Comparison of ENCODE assay signal across 13 mouse cellular contexts in genomic region chr11:96348141-96348928, GRCm38 (mm10). TPM values are rescaled to one million over a fixed set of nuclear protein-coding genes. Genes with fewer than 3 reads are reported as not detected.
DNase-seq lines count a peak whose midpoint lies in the region; ATAC-seq and TF ChIP-seq lines count a peak whose summit lies in the region.
"Had no signal": no experiment of that assay in that cellular context is flagged by ENCODE, and none has a peak within 500 bp of the region (broad histone marks: within the 10 kb centered on the region; RNA-seq: fewer than 3 reads in every experiment).

No protein-coding gene starts in this region.

- H3K79me2 ChIP-seq in C2C12 (ENCODE audit: control insufficient read depth, insufficient read depth), result no peaks in the 10 kb centered on the region
- H3K79me2 ChIP-seq in CH12.LX (replicated peaks; ENCODE audit: control insufficient read depth, extremely low read depth, insufficient read depth, poor library complexity, severe bottlenecking), result no peaks in the 10 kb centered on the region

- H3K9ac ChIP-seq in CH12.LX (ENCODE audit: insufficient read depth, low read depth), result no peak overlapping the region
- peak overlapping the region; percentile 42 for H3K9ac ChIP-seq in intestine, embryonic 14.5 days (ENCODE audit: low read length)
- no peak overlapping the region for H3K9ac ChIP-seq in limb, embryonic 11.5 days (ENCODE audit: low read length)
- no peak overlapping the region for H3K9ac ChIP-seq in forebrain, embryonic 16.5 days (replicated peaks; ENCODE audit: low read depth, low read length)
- H3K9ac ChIP-seq: forebrain, embryonic 12.5 days had no signal

- 18% methylated on average over 21 of the region's 21 CpGs for WGBS in intestine, embryonic 14.5 days
- WGBS in limb, embryonic 11.5 days, result 6% methylated on average over 21 of the region's 21 CpGs
- WGBS in forebrain, embryonic 16.5 days, result under 1% methylated on average over 21 of the region's 21 CpGs

- no peak for DNase-seq in CH12.LX (ENCODE audit: extremely low read depth)
- peak; percentile 73 for DNase-seq in intestine, embryonic 14.5 days (ENCODE audit: low spot score)
- DNase-seq in limb, embryonic 11.5 days (ENCODE audit: low spot score), result peak; percentile 55
- no peak for DNase-seq in gastrocnemius, postnatal 25 days
- no peak for DNase-seq in cerebellum, postnatal 14 days
- DNase-seq: cerebellum, adult 11-12 months; thymus, postnatal 25 days had no signal

- in situ Hi-C loops in CH12.LX (cut with MboI; ENCODE audit: low pct_ligation_motif_present, low pct_unique_long_range_greater_than_20kb, low sequenced_read_pairs), result no loop called here

- no peaks in the 10 kb centered on the region for H3K36me3 ChIP-seq in C2C12 (ENCODE audit: control insufficient read depth, insufficient read depth)
- H3K36me3 ChIP-seq in CH12.LX (replicated peaks in 1 of 2; ENCODE audit: control insufficient read depth in 1 of 2, insufficient read depth in 1 of 2, low read length in 1 of 2), result peaks cover 0 to 10% of the 10 kb centered on the region in 2 experiments
- peaks cover 12% of the 10 kb centered on the region; the same call in 1 of the 2 replicates for H3K36me3 ChIP-seq in intestine, embryonic 14.5 days (ENCODE audit: control insufficient read depth, insufficient read depth, low read length)
- no peaks in the 10 kb centered on the region for H3K36me3 ChIP-seq in limb, embryonic 11.5 days (ENCODE audit: control insufficient read depth, insufficient read depth, low read length)
- no peaks in the 10 kb centered on the region for H3K36me3 ChIP-seq in forebrain, embryonic 16.5 days (ENCODE audit: control insufficient read depth, insufficient read depth)
- H3K36me3 ChIP-seq: forebrain, embryonic 12.5 days had no signal

- no peak for TF ChIP-seq POLR2A in CH12.LX (IDR thresholded peaks at IDR 0.05; ENCODE audit: low read depth, low read length)

- no peak for TF ChIP-seq EP300 in CH12.LX (IDR thresholded peaks at IDR 0.05; ENCODE audit: low read length)

- no peak overlapping the region for H3ac ChIP-seq in C2C12 (ENCODE audit: control insufficient read depth, insufficient read length, low read depth)

- dilution Hi-C loops in CH12.LX (cut with MboI; ENCODE audit: extremely low pct_ligation_motif_present, extremely low pct_unique_long_range_greater_than_20kb, low sequenced_read_pairs), result no loop called here

- no peak overlapping the region for H3K4me3 ChIP-seq in C2C12 (ENCODE audit: insufficient read depth, poor library complexity, severe bottlenecking)
- no peak overlapping the region for H3K4me3 ChIP-seq in CH12.LX (replicated peaks in 1 of 3; ENCODE audit: low read depth in 2 of 3, low read length in 2 of 3, poor library complexity in 1 of 3)
- H3K4me3 ChIP-seq in intestine, embryonic 14.5 days (ENCODE audit: low read depth, low read length), result peak overlapping the region; percentile 10; the same call in 1 of the 2 replicates
- H3K4me3 ChIP-seq in limb, embryonic 11.5 days (ENCODE audit: low read depth, low read length), result no peak overlapping the region
- H3K4me3 ChIP-seq in forebrain, embryonic 16.5 days (replicated peaks; ENCODE audit: low read length), result no peak overlapping the region
- H3K4me3 ChIP-seq: forebrain, embryonic 12.5 days; megakaryocyte, embryonic 14.5 days had no signal

- H3K4me1 ChIP-seq in CH12.LX (ENCODE audit: control insufficient read depth in 1 of 2, insufficient read depth in 2 of 2), result peaks cover 3 to 21% of the 10 kb centered on the region in 2 experiments; a peak in 2 of 4 replicates
- H3K4me1 ChIP-seq in intestine, embryonic 14.5 days (replicated peaks; ENCODE audit: control insufficient read depth, insufficient read depth, low read length), result peaks cover 67% of the 10 kb centered on the region
- H3K4me1 ChIP-seq in limb, embryonic 11.5 days (ENCODE audit: control insufficient read depth, insufficient read depth, low read length), result peaks cover 37% of the 10 kb centered on the region
- H3K4me1 ChIP-seq in forebrain, embryonic 16.5 days (replicated peaks; ENCODE audit: control insufficient read depth, insufficient read depth, low read length), result peaks cover 5% of the 10 kb centered on the region

- peaks cover 81% of the 10 kb centered on the region for H3K27me3 ChIP-seq in C2C12 (ENCODE audit: control insufficient read depth, insufficient read depth, insufficient read length)
- peaks cover 19% of the 10 kb centered on the region for H3K27me3 ChIP-seq in CH12.LX (replicated peaks)
- no peaks in the 10 kb centered on the region for H3K27me3 ChIP-seq in intestine, embryonic 14.5 days (replicated peaks; ENCODE audit: control insufficient read depth, insufficient read depth, low read length)
- H3K27me3 ChIP-seq in limb, embryonic 11.5 days (ENCODE audit: control insufficient read depth, insufficient read depth, low read length), result peaks cover 75% of the 10 kb centered on the region
- peaks cover 91% of the 10 kb centered on the region for H3K27me3 ChIP-seq in forebrain, embryonic 16.5 days (replicated peaks; ENCODE audit: control insufficient read depth, insufficient read depth, low read length)
- H3K27me3 ChIP-seq: Patski had no signal

- ATAC-seq in intestine, embryonic 14.5 days (replicated peaks; ENCODE audit: low FRiP score, low TSS enrichment, low read depth), result no peak
- no peak for ATAC-seq in limb, embryonic 11.5 days (ENCODE audit: insufficient number of reproducible peaks, low FRiP score, low TSS enrichment, low read depth)
- ATAC-seq in forebrain, embryonic 16.5 days, result no peak
- ATAC-seq: Patski had no signal

- no peak overlapping the region for H3K27ac ChIP-seq in CH12.LX (ENCODE audit: insufficient read depth, low read depth)
- H3K27ac ChIP-seq in intestine, embryonic 14.5 days (ENCODE audit: low read depth), result peak overlapping the region; percentile 99
- H3K27ac ChIP-seq in limb, embryonic 11.5 days (replicated peaks; ENCODE audit: low read depth, low read length), result no peak overlapping the region
- no peak overlapping the region for H3K27ac ChIP-seq in forebrain, embryonic 16.5 days (ENCODE audit: low read length)
- H3K27ac ChIP-seq: forebrain, embryonic 12.5 days had no signal

- no peak for TF ChIP-seq RAD21 in CH12.LX (IDR thresholded peaks at IDR 0.05; ENCODE audit: low read depth, low read length)

- no peaks in the 10 kb centered on the region for H3K79me3 ChIP-seq in C2C12 (ENCODE audit: low read depth)

- no peak overlapping the region for H3K4me2 ChIP-seq in CH12.LX (ENCODE audit: insufficient read depth, low read depth, poor library complexity, severe bottlenecking)
- H3K4me2 ChIP-seq in intestine, embryonic 14.5 days (ENCODE audit: low read length), result peak overlapping the region; percentile 46
- H3K4me2 ChIP-seq in limb, embryonic 11.5 days (ENCODE audit: low read depth, severe bottlenecking), result peak overlapping the region; percentile 24; the same call in 1 of the 2 replicates
- H3K4me2 ChIP-seq in forebrain, embryonic 16.5 days (ENCODE audit: low read length), result no peak overlapping the region
- H3K4me2 ChIP-seq: forebrain, embryonic 12.5 days had no signal

- H3K9me3 ChIP-seq in CH12.LX (replicated peaks; ENCODE audit: low read length), result peaks cover 14% of the 10 kb centered on the region
- H3K9me3 ChIP-seq in intestine, embryonic 14.5 days (ENCODE audit: control insufficient read depth, low read length), result no peaks in the 10 kb centered on the region
- H3K9me3 ChIP-seq in limb, embryonic 11.5 days (ENCODE audit: control insufficient read depth, low read length), result no peaks in the 10 kb centered on the region
- no peaks in the 10 kb centered on the region for H3K9me3 ChIP-seq in forebrain, embryonic 16.5 days (ENCODE audit: control insufficient read depth, low read length)
- H3K9me3 ChIP-seq: forebrain, embryonic 12.5 days had no signal

- no peak for TF ChIP-seq CTCF in C2C12 (IDR thresholded peaks at IDR 0.05; ENCODE audit: control insufficient read depth, insufficient read depth, insufficient read length)
- TF ChIP-seq CTCF in CH12.LX (conservative IDR thresholded peaks at IDR 0.05 in 1 of 2, IDR thresholded peaks at IDR 0.05 in 1 of 2; ENCODE audit: low read depth in 2 of 2, low read length in 2 of 2), result no peak

RNA-seq across cellular contexts. Expression of gene Hoxb2, which starts 2.0 kb away (rescaled TPM):
- polyA plus RNA-seq in C2C12 (2012; fragmentation: generic; extraction: Trizol), result not detected
- total RNA-seq in CH12.LX (2012; rRNA removed), result not detected in 2 replicates
- total RNA-seq in CH12.LX (2014; rRNA removed), result not detected in 2 replicates
- not detected in 2 replicates for polyA plus RNA-seq in CH12.LX (2012; ENCODE audit: insufficient read length, low read depth)
- 22.9 and 27.9 TPM in 2 replicates for polyA plus RNA-seq in intestine, embryonic 14.5 days (2014; fragmentation: Nextera tagmentation; extraction: Ambion mirVana)
- polyA plus RNA-seq in limb, embryonic 11.5 days (2014; fragmentation: Nextera tagmentation; extraction: Ambion mirVana), result 7.5 and 10.7 TPM in 2 replicates
- under 1 TPM; 0.15 to 0.24 TPM for total RNA-seq in gastrocnemius, postnatal 25 days (2021)
- polyA plus RNA-seq in forebrain, embryonic 16.5 days (2015; fragmentation: Nextera tagmentation; extraction: Ambion mirVana), result not detected in 2 replicates

RNA-seq across cellular contexts. Expression of gene Hoxb1, which starts 17.2 kb away (rescaled TPM):
- not detected for polyA plus RNA-seq in C2C12 (2012; fragmentation: generic; extraction: Trizol)
- not detected in 2 replicates for total RNA-seq in CH12.LX (2012; rRNA removed)
- total RNA-seq in CH12.LX (2014; rRNA removed), result not detected in 2 replicates
- not detected in 2 replicates for polyA plus RNA-seq in CH12.LX (2012; ENCODE audit: insufficient read length, low read depth)
- polyA plus RNA-seq in intestine, embryonic 14.5 days (2014; fragmentation: Nextera tagmentation; extraction: Ambion mirVana), result 0.36 and 0.42 TPM in 2 replicates
- 0.58 TPM in 1 of 2 replicates, not detected in the other for polyA plus RNA-seq in limb, embryonic 11.5 days (2014; fragmentation: Nextera tagmentation; extraction: Ambion mirVana)
- total RNA-seq in gastrocnemius, postnatal 25 days (2021), result not detected
- not detected in 2 replicates for polyA plus RNA-seq in forebrain, embryonic 16.5 days (2015; fragmentation: Nextera tagmentation; extraction: Ambion mirVana)
- polyA plus RNA-seq: forebrain, embryonic 12.5 days; large intestine, adult 2 months; Patski had no signal

RNA-seq across cellular contexts. Expression of gene Hoxb3, which starts 25.2 kb away (rescaled TPM):
- not detected for polyA plus RNA-seq in C2C12 (2012; fragmentation: generic; extraction: Trizol)
- total RNA-seq in CH12.LX (2012; rRNA removed), result 0.08 and 0.21 TPM in 2 replicates
- 0.07 TPM in 1 of 2 replicates, not detected in the other for total RNA-seq in CH12.LX (2014; rRNA removed)
- polyA plus RNA-seq in CH12.LX (2012; ENCODE audit: insufficient read length, low read depth), result 0.29 and 0.59 TPM in 2 replicates
- polyA plus RNA-seq in intestine, embryonic 14.5 days (2014; fragmentation: Nextera tagmentation; extraction: Ambion mirVana), result 3.7 and 4.9 TPM in 2 replicates
- 0.68 and 0.78 TPM in 2 replicates for polyA plus RNA-seq in limb, embryonic 11.5 days (2014; fragmentation: Nextera tagmentation; extraction: Ambion mirVana)
- under 1 TPM; 0.43 to 0.78 TPM for total RNA-seq in gastrocnemius, postnatal 25 days (2021)
- not detected in 2 replicates for polyA plus RNA-seq in forebrain, embryonic 16.5 days (2015; fragmentation: Nextera tagmentation; extraction: Ambion mirVana)
- polyA plus RNA-seq: forebrain, embryonic 12.5 days had no signal

RNA-seq across cellular contexts. Expression of gene Hoxb4, which starts 30.3 kb away (rescaled TPM):
- 0.02 TPM for polyA plus RNA-seq in C2C12 (2012; fragmentation: generic; extraction: Trizol)
- 2.9 and 3.3 TPM in 2 replicates for total RNA-seq in CH12.LX (2012; rRNA removed)
- 2.5 and 2.7 TPM in 2 replicates for total RNA-seq in CH12.LX (2014; rRNA removed)
- polyA plus RNA-seq in CH12.LX (2012; ENCODE audit: insufficient read length, low read depth), result 5.5 and 5.6 TPM in 2 replicates
- polyA plus RNA-seq in intestine, embryonic 14.5 days (2014; fragmentation: Nextera tagmentation; extraction: Ambion mirVana), result 3.5 and 3.8 TPM in 2 replicates
- 0.33 and 0.45 TPM in 2 replicates for polyA plus RNA-seq in limb, embryonic 11.5 days (2014; fragmentation: Nextera tagmentation; extraction: Ambion mirVana)
- total RNA-seq in gastrocnemius, postnatal 25 days (2021), result under 1 TPM; 0.24 to 0.38 TPM
- polyA plus RNA-seq in forebrain, embryonic 16.5 days (2015; fragmentation: Nextera tagmentation; extraction: Ambion mirVana), result not detected in 2 replicates
- polyA plus RNA-seq: forebrain, embryonic 12.5 days had no signal

RNA-seq across cellular contexts. Expression of gene Hoxb5, which starts 45.2 kb away (rescaled TPM):
- polyA plus RNA-seq in C2C12 (2012; fragmentation: generic; extraction: Trizol) (not detected), CH12.LX (2012; ENCODE audit: insufficient read length, low read depth) (0.13 TPM in 1 of 2 replicates, not detected in the other)
- total RNA-seq in CH12.LX (2012; rRNA removed) (0.04 and 0.08 TPM in 2 replicates), CH12.LX (2014; rRNA removed) (not detected in 2 replicates)
- 49.6 and 51.6 TPM in 2 replicates for polyA plus RNA-seq in intestine, embryonic 14.5 days (2014; fragmentation: Nextera tagmentation; extraction: Ambion mirVana)
- polyA plus RNA-seq in limb, embryonic 11.5 days (2014; fragmentation: Nextera tagmentation; extraction: Ambion mirVana), result 2.1 and 2.6 TPM in 2 replicates
- under 1 TPM; 0.38 to 0.64 TPM for total RNA-seq in gastrocnemius, postnatal 25 days (2021)
- not detected in 2 replicates for polyA plus RNA-seq in forebrain, embryonic 16.5 days (2015; fragmentation: Nextera tagmentation; extraction: Ambion mirVana)
- polyA plus RNA-seq: forebrain, embryonic 12.5 days had no signal

Comparison
In these comparisons a context has a peak if more than half of its experiments do, and no peak if none do; other contexts are left out.
1. DNase-seq: peak in intestine, embryonic 14.5 days (single experiment) and limb, embryonic 11.5 days (single experiment); none in CH12.LX (single experiment), gastrocnemius, postnatal 25 days (single experiment) and cerebellum, postnatal 14 days (0 of 2).
2. H3K4me2 ChIP-seq: peak in intestine, embryonic 14.5 days (single experiment) and limb, embryonic 11.5 days (single experiment); none in CH12.LX (single experiment) and forebrain, embryonic 16.5 days (single experiment).